Mouse (Mus musculus) induced T-regulatory cell, adult 2 months (primary cell): ENCODE measurements around the gene Pikfyve.

Source experiments
- DNase-seq: peaks from one replicate; pipeline ENCODE4 v3.0.0-alpha.2; 2012; ENCODE audit warnings: low read depth

Gene Pikfyve

DNA sequence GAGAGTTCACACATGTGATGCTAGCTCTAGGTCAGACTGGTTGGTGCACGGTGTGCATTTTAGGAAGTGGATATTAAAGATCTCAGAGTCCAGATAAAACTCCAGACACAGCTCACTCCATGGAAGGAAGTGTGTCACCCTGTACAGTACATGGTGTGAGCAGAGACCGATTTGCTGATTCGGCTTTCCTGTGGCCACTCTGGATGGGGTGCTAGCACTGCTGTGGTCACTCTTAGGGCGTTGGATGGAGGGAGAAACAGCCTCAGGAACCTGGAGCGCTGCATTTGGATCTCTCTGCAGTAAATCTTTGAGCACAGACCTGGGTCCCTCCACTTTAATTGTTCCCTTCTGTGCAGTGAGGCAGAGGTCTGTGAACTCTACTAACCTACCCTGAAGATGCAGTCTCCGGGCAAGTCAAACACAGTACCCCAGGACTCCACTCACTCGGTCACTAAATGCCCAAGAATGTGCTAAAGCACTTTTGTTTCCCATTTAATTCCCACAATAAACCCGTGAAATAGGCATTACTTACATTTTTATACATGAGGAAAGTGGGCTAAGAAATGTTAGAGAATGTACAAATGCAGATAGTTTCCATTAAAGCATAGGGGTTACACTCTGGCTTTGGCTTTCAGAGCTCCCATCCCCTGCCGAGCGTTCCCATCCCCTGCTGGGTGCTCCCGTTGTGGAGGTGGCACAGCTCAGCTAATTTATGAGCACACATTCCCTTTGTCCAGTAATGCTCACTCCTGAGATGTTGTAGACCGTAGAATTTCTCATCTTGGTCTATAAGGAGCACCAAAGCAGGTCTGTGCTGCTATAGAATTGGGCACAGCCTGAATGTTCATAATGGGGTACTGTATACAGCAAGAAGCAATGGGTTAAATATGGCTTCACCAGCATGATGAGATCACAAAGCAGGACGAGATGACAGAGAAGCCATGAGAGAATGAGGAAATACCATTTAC, 127.9 kb downstream of the Pikfyve start:
- no peak for DNase-seq

DNA sequence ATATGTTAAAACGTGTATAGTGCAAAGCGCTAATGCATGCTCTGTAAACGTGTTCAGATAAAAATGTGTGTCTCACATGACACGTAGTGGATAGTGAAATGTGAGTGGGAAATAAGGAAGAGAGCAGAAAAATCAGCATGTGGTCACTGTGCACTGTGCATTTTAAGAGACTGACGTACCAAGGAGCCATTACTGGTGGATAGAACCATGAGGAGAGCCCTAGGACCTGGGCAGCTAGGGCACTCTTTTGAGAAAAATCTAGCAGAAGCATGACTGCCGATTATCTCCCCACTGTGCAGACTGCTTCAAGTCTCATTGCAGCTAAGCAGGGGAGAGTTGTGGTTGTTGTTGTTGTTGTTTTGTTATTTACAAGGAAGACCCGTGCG, 128.5 kb downstream of the Pikfyve start:
- DNase-seq: no peak
